Mouse (Mus musculus) MEL (cell line): ENCODE data around the gene Sult1a1. TPM values are rescaled to one million over a fixed set of nuclear protein-coding genes. Genes with fewer than 3 reads are reported as not detected.
A peak's percentile ranks its signal among the peaks of the same experiment; 100 is the strongest.

Experiments used
- DNase-seq: peaks from one replicate; pipeline ENCODE4 v3.0.0; 2011; ENCODE audit warnings: low read depth, low spot score
- H3K27ac ChIP-seq: 2 replicates; pipeline ENCODE4 v1.5.1; 2012; ENCODE audit warnings: low read depth, mild to moderate bottlenecking, control low read depth, low read length, moderate library complexity; ENCODE audit not compliant: control insufficient read depth
- H3K27me3 ChIP-seq, 2 experiments: fragments of 150-350 bp in 1 of 2; sonication (generic) in 1 of 2; 2 replicates each; pipeline ENCODE4 v1.6.1; 2012; ENCODE audit warnings: low read length in 2 of 2, mild to moderate bottlenecking in 2 of 2, improper control_type of control experiment in 1 of 2, moderate library complexity in 1 of 2; ENCODE audit not compliant: insufficient read depth in 2 of 2, control insufficient read depth in 1 of 2
- H3K36me3 ChIP-seq, 2 experiments: 2 replicates each; pipeline ENCODE4 v1.6.1; 2012 to 2014; ENCODE audit warnings: low read length in 2 of 2, improper control_type of control experiment in 1 of 2, inconsistent platforms in 1 of 2, mild to moderate bottlenecking in 1 of 2; ENCODE audit not compliant: insufficient read depth in 2 of 2, control insufficient read depth in 1 of 2
- H3K4me1 ChIP-seq, 2 experiments: fragments of 150-350 bp in 1 of 2; sonication (generic) in 1 of 2; 2 replicates each; pipeline ENCODE4 v1.6.1; 2012; ENCODE audit warnings: low read length in 2 of 2, improper control_type of control experiment in 1 of 2, mild to moderate bottlenecking in 1 of 2; ENCODE audit not compliant: insufficient read depth in 2 of 2, control insufficient read depth in 1 of 2
- H3K4me3 ChIP-seq, 2 experiments: fragments of 150-350 bp in 1 of 2; sonication (generic) in 1 of 2; 2 replicates each; pipeline ENCODE4 v1.5.1; 2012; ENCODE audit warnings: low read depth in 2 of 2, low read length in 2 of 2, mild to moderate bottlenecking in 2 of 2, moderate library complexity in 2 of 2, control low read depth in 1 of 2, improper control_type of control experiment in 1 of 2; ENCODE audit not compliant: control insufficient read depth in 1 of 2, insufficient read depth in 1 of 2
- H3K79me2 ChIP-seq: 2 replicates; pipeline ENCODE4 v1.6.1; 2012; ENCODE audit warnings: mild to moderate bottlenecking, low read length, moderate library complexity; ENCODE audit not compliant: control insufficient read depth, poor library complexity, insufficient read depth
- H3K9ac ChIP-seq: 2 replicates; pipeline ENCODE4 v1.6.1; 2012; ENCODE audit warnings: low read depth, mild to moderate bottlenecking, control low read depth, low read length, moderate library complexity; ENCODE audit not compliant: control insufficient read depth, poor library complexity, severe bottlenecking
- H3K9me3 ChIP-seq: fragments of 150-350 bp; sonication (generic); replicated peaks from 2 replicates; pipeline ENCODE4 v1.6.1; 2012; ENCODE audit warnings: mild to moderate bottlenecking, low read length, improper control_type of control experiment, moderate library complexity; ENCODE audit not compliant: insufficient read depth
- BHLHE40 ChIP-seq: IDR thresholded peaks from 2 replicates; pipeline ENCODE4 v1.6.1; 2012; ENCODE audit warnings: low read depth, mild to moderate bottlenecking, inconsistent platforms, low read length, improper control_type of control experiment, borderline replicate concordance
- CHD1 ChIP-seq: IDR thresholded peaks from 2 replicates; pipeline ENCODE4 v1.6.1; 2012; ENCODE audit warnings: low read depth, mild to moderate bottlenecking, inconsistent platforms, low read length, improper control_type of control experiment
- CTCF ChIP-seq, 3 experiments: IDR thresholded peaks in 2 of 3; conservative IDR thresholded peaks in 1 of 3; 2 replicates each; pipeline ENCODE4 v1.5.1; 2011 to 2012; ENCODE audit warnings: low read length in 3 of 3, low read depth in 2 of 3, mild to moderate bottlenecking in 2 of 3, improper control_type of control experiment in 1 of 3, inconsistent platforms in 1 of 3, mixed read lengths in 1 of 3, moderate library complexity in 1 of 3; ENCODE audit not compliant: control insufficient read depth in 1 of 3, insufficient read depth in 1 of 3, poor library complexity in 1 of 3, severe bottlenecking in 1 of 3
- E2F4 ChIP-seq: IDR thresholded peaks from 2 replicates; pipeline ENCODE4 v1.6.1; 2011; ENCODE audit warnings: low read depth, low read length, improper control_type of control experiment, borderline replicate concordance
- ELF1 ChIP-seq: IDR thresholded peaks from 2 replicates; pipeline ENCODE4 v1.6.1; 2014; ENCODE audit warnings: low read depth, mild to moderate bottlenecking, inconsistent platforms, low read length, improper control_type of control experiment, moderate library complexity
- EP300 ChIP-seq, 2 experiments: IDR thresholded peaks; 2 replicates each; pipeline ENCODE4 v1.6.1; 2011; ENCODE audit warnings: improper control_type of control experiment in 2 of 2, low read length in 2 of 2, low read depth in 1 of 2, mild to moderate bottlenecking in 1 of 2
- ETS1 ChIP-seq: IDR thresholded peaks from 2 replicates; pipeline ENCODE4 v1.6.1; 2012; ENCODE audit warnings: low read depth, mild to moderate bottlenecking, inconsistent platforms, low read length, improper control_type of control experiment, moderate library complexity
- GABPA ChIP-seq: IDR thresholded peaks from 2 replicates; pipeline ENCODE4 v1.6.1; 2012; ENCODE audit warnings: low read depth, mild to moderate bottlenecking, inconsistent platforms, low read length, improper control_type of control experiment, moderate library complexity
- HCFC1 ChIP-seq: IDR thresholded peaks from 2 replicates; pipeline ENCODE4 v1.6.1; 2012; ENCODE audit warnings: low read depth, mild to moderate bottlenecking, inconsistent platforms, low read length, improper control_type of control experiment, moderate library complexity
- JUND ChIP-seq: IDR thresholded peaks from 2 replicates; pipeline ENCODE4 v1.6.1; 2011; ENCODE audit warnings: low read depth, mild to moderate bottlenecking, improper control_type of control experiment, low read length
- KAT2A ChIP-seq: conservative IDR thresholded peaks from 2 replicates; pipeline ENCODE4 v1.6.1; 2012; ENCODE audit warnings: low read depth, low read length, improper control_type of control experiment, inconsistent platforms
- MAFK ChIP-seq: IDR thresholded peaks from 2 replicates; pipeline ENCODE4 v1.6.1; 2011; ENCODE audit warnings: low read depth, mild to moderate bottlenecking, low read length, improper control_type of control experiment, borderline replicate concordance
- MAX ChIP-seq: IDR thresholded peaks from 2 replicates; pipeline ENCODE4 v1.6.1; 2011; ENCODE audit warnings: low read length, improper control_type of control experiment
- MXI1 ChIP-seq: IDR thresholded peaks from 2 replicates; pipeline ENCODE4 v1.6.1; 2011; ENCODE audit warnings: mild to moderate bottlenecking, low read depth, low read length, improper control_type of control experiment
- NELFE ChIP-seq: IDR thresholded peaks from 2 replicates; pipeline ENCODE4 v1.6.1; 2011; ENCODE audit warnings: low read depth, low read length, improper control_type of control experiment
- NRF1 ChIP-seq: IDR thresholded peaks from 2 replicates; pipeline ENCODE4 v1.6.1; 2014; ENCODE audit warnings: low read depth, mild to moderate bottlenecking, inconsistent platforms, low read length, improper control_type of control experiment, moderate library complexity; ENCODE audit not compliant: poor library complexity, insufficient read depth, severe bottlenecking
- POLR2A ChIP-seq, 2 experiments: IDR thresholded peaks; 2 replicates each; pipeline ENCODE4 v1.6.1; 2011 to 2012; ENCODE audit warnings: low read length in 2 of 2, mild to moderate bottlenecking in 2 of 2, control low read depth in 1 of 2, improper control_type of control experiment in 1 of 2, low read depth in 1 of 2, moderate library complexity in 1 of 2; ENCODE audit not compliant: control insufficient read depth in 1 of 2, insufficient read depth in 1 of 2, poor library complexity in 1 of 2
- POLR2AphosphoS2 ChIP-seq: IDR thresholded peaks from 2 replicates; pipeline ENCODE4 v1.6.1; 2011; ENCODE audit warnings: low read length, improper control_type of control experiment
- RAD21 ChIP-seq: IDR thresholded peaks from 2 replicates; pipeline ENCODE4 v1.6.1; 2011; ENCODE audit warnings: mild to moderate bottlenecking, low read depth, low read length, improper control_type of control experiment
- SIN3A ChIP-seq: IDR thresholded peaks from 2 replicates; pipeline ENCODE4 v1.6.1; 2012; ENCODE audit warnings: low read length, improper control_type of control experiment, inconsistent platforms
- SMC3 ChIP-seq: IDR thresholded peaks from 2 replicates; pipeline ENCODE4 v1.6.1; 2011; ENCODE audit warnings: low read depth, low read length, improper control_type of control experiment
- TBP ChIP-seq: IDR thresholded peaks from 2 replicates; pipeline ENCODE4 v1.8.0; 2011; ENCODE audit warnings: low read depth, low read length, improper control_type of control experiment
- UBTF ChIP-seq: IDR thresholded peaks from 2 replicates; pipeline ENCODE4 v1.6.1; 2012; ENCODE audit warnings: low read depth, mild to moderate bottlenecking, inconsistent platforms, low read length, improper control_type of control experiment, moderate library complexity, borderline replicate concordance; ENCODE audit not compliant: insufficient read depth
- USF2 ChIP-seq, 2 experiments: IDR thresholded peaks; 2 replicates each; pipeline ENCODE4 v1.6.1; 2011 to 2012; ENCODE audit warnings: improper control_type of control experiment in 2 of 2, low read length in 2 of 2, borderline replicate concordance in 1 of 2, inconsistent platforms in 1 of 2, low read depth in 1 of 2, mild to moderate bottlenecking in 1 of 2; ENCODE audit not compliant: insufficient read depth in 1 of 2
- ZKSCAN1 ChIP-seq: IDR thresholded peaks from 2 replicates; pipeline ENCODE4 v1.6.1; 2012; ENCODE audit warnings: low read depth, mild to moderate bottlenecking, inconsistent platforms, low read length, improper control_type of control experiment, moderate library complexity
- ZMIZ1 ChIP-seq: IDR thresholded peaks from 2 replicates; pipeline ENCODE4 v1.6.1; 2012; ENCODE audit warnings: low read depth, mild to moderate bottlenecking, inconsistent platforms, low read length, improper control_type of control experiment, moderate library complexity
- ZNF384 ChIP-seq: IDR thresholded peaks from 2 replicates; pipeline ENCODE4 v1.6.1; 2012; ENCODE audit warnings: low read depth, mild to moderate bottlenecking, inconsistent platforms, low read length, improper control_type of control experiment
- polyA plus RNA-seq, 2 experiments: library from polyadenylated mRNA; stranded (reverse) in 1 of 2; unstranded in 1 of 2; fragments of >175 nt in 1 of 2; fragments of >200 nt in 1 of 2; gene quantifications; 2 replicates each; pipeline versions ENCODE4 v1.2.1 to v1.2.4; 2012; ENCODE audit warnings: low replicate concordance in 2 of 2, low read depth in 1 of 2; ENCODE audit not compliant: insufficient read length in 2 of 2, insufficient read depth in 1 of 2, missing spikeins in 1 of 2
- total RNA-seq: library from RNA; depleted of rRNA; stranded (reverse); fragments of 300-350 nt; gene quantifications from 2 replicates; pipeline ENCODE4 v1.2.3, GENCODE M21; 2012

The Sult1a1 gene
- total and polyA plus RNA-seq, 3 experiments = 0.36 TPM; not detected in 2

- TF ChIP-seq ZMIZ1 (no peak), EP300 (IDR thresholded peaks at IDR 0.05; ENCODE audit: low read depth in 1 of 2, low read length in 2 of 2) (peak in 1 of 2 experiments; percentile 54; a peak in 1 of 4 replicates), SMC3 (no peak), UBTF (no peak), CTCF (IDR thresholded peaks at IDR 0.05 in 2 of 3, conservative IDR thresholded peaks at IDR 0.05 in 1 of 3; ENCODE audit: control insufficient read depth in 1 of 3, insufficient read depth in 1 of 3, low read depth in 2 of 3, low read length in 3 of 3, poor library complexity in 1 of 3, severe bottlenecking in 1 of 3) (no peak), ZKSCAN1 (no peak), NRF1 (peak; percentile 60), ETS1 (no peak), USF2 (IDR thresholded peaks at IDR 0.05; ENCODE audit: borderline replicate concordance in 1 of 2, insufficient read depth in 1 of 2, low read depth in 1 of 2, low read length in 2 of 2) (no peak), GABPA (no peak), ELF1 (no peak; the same call in 1 of the 2 replicates), MAFK (no peak), CHD1 (no peak), MXI1 (peak; percentile 51; the same call in 1 of the 2 replicates), JUND (no peak), HCFC1 (peak; percentile 49), POLR2AphosphoS2 (no peak), RAD21 (no peak)
- TF ChIP-seq, all 39 proteins: peak for 11
These were observed 31.4 kb upstream of the Sult1a1 start, which contains the start of gene Coro1a (continued) for GRCm38 (mm10) chr7:126707442-126708174.

GRCm38 (mm10) chr7:126704121-126704980, 28.1 kb upstream of the Sult1a1 start:
- Histone ChIP-seq H3K36me3 (peaks cover 0 to 26% of the 10 kb centered on the region in 2 experiments; a peak in 2 of 4 replicates), H3K4me1 (peaks cover 11 to 37% of the 10 kb centered on the region in 2 experiments; a peak in 3 of 4 replicates), H3K9me3 (no peaks in the 10 kb centered on the region), H3K27ac (peak overlapping the region; percentile 93), H3K27me3 (no peaks in the 10 kb centered on the region), H3K9ac (peak overlapping the region; percentile 76), H3K79me2 (peaks cover 27% of the 10 kb centered on the region), H3K4me3 (peak overlapping the region; percentile 65 to 88)
- DNase-seq = peak; percentile 91
- TF ChIP-seq MXI1 = peak; percentile 12
- TF ChIP-seq MAX = 0 out of 2 replicates have a peak, but pooled peaks have one; percentile 21
- TF ChIP-seq GABPA = no peak
- TF ChIP-seq UBTF = no peak
- no peak for TF ChIP-seq KAT2A
- TF ChIP-seq CHD1 = 0 out of 2 replicates have a peak, but pooled peaks have one; percentile 55
- TF ChIP-seq TBP = peak; percentile 78
- TF ChIP-seq E2F4 = no peak
- TF ChIP-seq SIN3A = peak; percentile 31; the same call in 1 of the 2 replicates
- no peak; a peak in 1 of 6 replicates for TF ChIP-seq CTCF (IDR thresholded peaks at IDR 0.05 in 2 of 3, conservative IDR thresholded peaks at IDR 0.05 in 1 of 3; ENCODE audit: control insufficient read depth in 1 of 3, insufficient read depth in 1 of 3, low read depth in 2 of 3, low read length in 3 of 3, poor library complexity in 1 of 3, severe bottlenecking in 1 of 3)
- peak; percentile 45; the same call in 1 of the 2 replicates for TF ChIP-seq NRF1
- no peak for TF ChIP-seq ZNF384
- TF ChIP-seq MAFK = no peak
- TF ChIP-seq BHLHE40 = no peak
- no peak for TF ChIP-seq RAD21
- TF ChIP-seq HCFC1 = peak; percentile 68
- peak; percentile 7 to 54; a peak in 2 of 4 replicates for TF ChIP-seq EP300 (IDR thresholded peaks at IDR 0.05; ENCODE audit: low read depth in 1 of 2, low read length in 2 of 2)
- peak; percentile 77; the same call in 1 of the 2 replicates for TF ChIP-seq NELFE
- peak in 1 of 2 experiments; percentile 86; a peak in 2 of 4 replicates for TF ChIP-seq POLR2A (IDR thresholded peaks at IDR 0.05; ENCODE audit: control insufficient read depth in 1 of 2, insufficient read depth in 1 of 2, low read depth in 1 of 2, low read length in 2 of 2, poor library complexity in 1 of 2)
- TF ChIP-seq ETS1 = peak; percentile 54; the same call in 1 of the 2 replicates
- no peak for TF ChIP-seq JUND
- peak; percentile 73; the same call in 1 of the 2 replicates for TF ChIP-seq ZMIZ1
